Mouse (Mus musculus): ENCODE results near the gene Enah. TPM values are rescaled to one million over a fixed set of nuclear protein-coding genes. Genes with fewer than 3 reads are reported as not detected.

Enah gene
- polyA plus RNA-seq, 1 experiment, result 126 TPM

- H3K27ac ChIP-seq (ENCODE audit: insufficient read depth, low read length), result no peak overlapping the region
- no peak overlapping the region for H3K4me3 ChIP-seq (ENCODE audit: insufficient read depth, low read length)
- H3K4me1 ChIP-seq (ENCODE audit: control insufficient read depth, insufficient read depth, low read length), result peaks cover 10% of the 10 kb centered on the region; the same call in 1 of the 2 replicates
- TF ChIP-seq CTCF (IDR thresholded peaks at IDR 0.05; ENCODE audit: borderline replicate concordance, insufficient read depth, low read length) (no peak), POLR2A (IDR thresholded peaks at IDR 0.05; ENCODE audit: low read depth, low read length) (no peak)
These were observed 10.3 kb upstream of the Enah start for GRCm38 (mm10) chr1:182029989-182030649.

GRCm38 (mm10) chr1:182028231-182029210 is 8.7 kb upstream of the Enah start:
- TF ChIP-seq CTCF (IDR thresholded peaks at IDR 0.05; ENCODE audit: borderline replicate concordance, insufficient read depth, low read length) (no peak), POLR2A (IDR thresholded peaks at IDR 0.05; ENCODE audit: low read depth, low read length) (no peak)
- Histone ChIP-seq H3K4me1 (ENCODE audit: control insufficient read depth, insufficient read depth, low read length) (peaks cover 10% of the 10 kb centered on the region; the same call in 1 of the 2 replicates), H3K4me3 (ENCODE audit: insufficient read depth, low read length) (no peak overlapping the region), H3K27ac (ENCODE audit: insufficient read depth, low read length) (peak overlapping the region; percentile 93)

- Histone ChIP-seq H3K4me1 (ENCODE audit: control insufficient read depth, insufficient read depth, low read length) (peaks cover 12% of the 10 kb centered on the region), H3K27ac (ENCODE audit: insufficient read depth, low read length) (no peak overlapping the region), H3K4me3 (ENCODE audit: insufficient read depth, low read length) (no peak overlapping the region)
- no peak for TF ChIP-seq POLR2A (IDR thresholded peaks at IDR 0.05; ENCODE audit: low read depth, low read length)
- no peak for TF ChIP-seq CTCF (IDR thresholded peaks at IDR 0.05; ENCODE audit: borderline replicate concordance, insufficient read depth, low read length)
These were observed 7.7 kb upstream of the Enah start for GRCm38 (mm10) chr1:182027426-182027979.

- H3K27ac ChIP-seq (ENCODE audit: insufficient read depth, low read length), result peak overlapping the region; percentile 91
- no peak for TF ChIP-seq CTCF (IDR thresholded peaks at IDR 0.05; ENCODE audit: borderline replicate concordance, insufficient read depth, low read length)
- no peak for TF ChIP-seq POLR2A (IDR thresholded peaks at IDR 0.05; ENCODE audit: low read depth, low read length)
- H3K4me3 ChIP-seq (ENCODE audit: insufficient read depth, low read length), result no peak overlapping the region
These were observed 7.0 kb upstream of the Enah start for GRCm38 (mm10) chr1:182026821-182027220.

GRCm38 (mm10) chr1:182026120-182026519 is 6.3 kb upstream of the Enah start:
- peaks cover 17% of the 10 kb centered on the region for H3K4me1 ChIP-seq (ENCODE audit: control insufficient read depth, insufficient read depth, low read length)
- H3K27ac ChIP-seq (ENCODE audit: insufficient read depth, low read length), result peak overlapping the region; percentile 91
- no peak overlapping the region for H3K4me3 ChIP-seq (ENCODE audit: insufficient read depth, low read length)
- TF ChIP-seq CTCF (IDR thresholded peaks at IDR 0.05; ENCODE audit: borderline replicate concordance, insufficient read depth, low read length) (no peak), POLR2A (IDR thresholded peaks at IDR 0.05; ENCODE audit: low read depth, low read length) (no peak)

More at GRCm38 (mm10) chr1:182026821-182027220, 7.0 kb upstream of the Enah start:
- peaks cover 14% of the 10 kb centered on the region for H3K4me1 ChIP-seq (ENCODE audit: control insufficient read depth, insufficient read depth, low read length)

GRCm38 (mm10) chr1:182021691-182022299 is 2.0 kb upstream of the Enah start:
- TF ChIP-seq POLR2A (IDR thresholded peaks at IDR 0.05; ENCODE audit: low read depth, low read length), result no peak

GRCm38 (mm10) chr1:182020831-182021460 is 1.2 kb upstream of the Enah start:
- peaks cover 10% of the 10 kb centered on the region for H3K4me1 ChIP-seq (ENCODE audit: control insufficient read depth, insufficient read depth, low read length)

More at GRCm38 (mm10) chr1:182021691-182022299, 2.0 kb upstream of the Enah start:
- H3K27ac ChIP-seq (ENCODE audit: insufficient read depth, low read length), result peak overlapping the region; percentile 20; the same call in 1 of the 2 replicates
- H3K4me1 ChIP-seq (ENCODE audit: control insufficient read depth, insufficient read depth, low read length), result peaks cover 14% of the 10 kb centered on the region
- no peak overlapping the region for H3K4me3 ChIP-seq (ENCODE audit: insufficient read depth, low read length)

GRCm38 (mm10) chr1:182019266-182019925 is 394 bp downstream of the Enah start:
- H3K27ac ChIP-seq (ENCODE audit: insufficient read depth, low read length), result peak overlapping the region; percentile 39; the same call in 1 of the 2 replicates
- H3K4me1 ChIP-seq (ENCODE audit: control insufficient read depth, insufficient read depth, low read length), result peaks cover 9% of the 10 kb centered on the region; the same call in 1 of the 2 replicates
- TF ChIP-seq POLR2A (IDR thresholded peaks at IDR 0.05; ENCODE audit: low read depth, low read length) (no peak), CTCF (IDR thresholded peaks at IDR 0.05; ENCODE audit: borderline replicate concordance, insufficient read depth, low read length) (no peak)
- H3K4me3 ChIP-seq (ENCODE audit: insufficient read depth, low read length), result peak overlapping the region; percentile 79

More at GRCm38 (mm10) chr1:182020831-182021460, 1.2 kb upstream of the Enah start:
- TF ChIP-seq POLR2A (IDR thresholded peaks at IDR 0.05; ENCODE audit: low read depth, low read length) (no peak), CTCF (IDR thresholded peaks at IDR 0.05; ENCODE audit: borderline replicate concordance, insufficient read depth, low read length) (no peak)
- Histone ChIP-seq H3K4me3 (ENCODE audit: insufficient read depth, low read length) (peak overlapping the region; percentile 40; the same call in 1 of the 2 replicates), H3K27ac (ENCODE audit: insufficient read depth, low read length) (peak overlapping the region; percentile 20)

All from embryonic fibroblast, embryonic 13.5 days (primary cell).